Mouse (Mus musculus) hematopoietic stem cell, adult 5-6 weeks (primary cell): ENCODE data around the gene Gpam. TPM values are rescaled to one million over a fixed set of nuclear protein-coding genes. Genes with fewer than 3 reads are reported as not detected.

Experiments
- ATAC-seq, 2 experiments: fragments of 125-278 bp in 1 of 2; replicated peaks in 1 of 2; 2 replicates each; pipeline ENCODE4 v1.8.0; 2016 to 2017; ENCODE audit warnings: inconsistent platforms in 2 of 2, mild to moderate bottlenecking in 2 of 2, moderate number of reproducible peaks in 2 of 2, low read depth in 1 of 2, moderate TSS enrichment in 1 of 2; ENCODE audit not compliant: low FRiP score in 2 of 2, poor library complexity in 2 of 2, severe bottlenecking in 2 of 2, insufficient read depth in 1 of 2, low TSS enrichment in 1 of 2
- total RNA-seq: library from RNA; stranded (forward); fragments of 172-1452, 232-1000 nt; gene quantifications from 2 replicates; pipeline ENCODE4 v1.2.3, GENCODE M21; 2017

Gene Gpam
- total RNA-seq, 1 experiment from 2014 or later = 19.3 TPM

DNA sequence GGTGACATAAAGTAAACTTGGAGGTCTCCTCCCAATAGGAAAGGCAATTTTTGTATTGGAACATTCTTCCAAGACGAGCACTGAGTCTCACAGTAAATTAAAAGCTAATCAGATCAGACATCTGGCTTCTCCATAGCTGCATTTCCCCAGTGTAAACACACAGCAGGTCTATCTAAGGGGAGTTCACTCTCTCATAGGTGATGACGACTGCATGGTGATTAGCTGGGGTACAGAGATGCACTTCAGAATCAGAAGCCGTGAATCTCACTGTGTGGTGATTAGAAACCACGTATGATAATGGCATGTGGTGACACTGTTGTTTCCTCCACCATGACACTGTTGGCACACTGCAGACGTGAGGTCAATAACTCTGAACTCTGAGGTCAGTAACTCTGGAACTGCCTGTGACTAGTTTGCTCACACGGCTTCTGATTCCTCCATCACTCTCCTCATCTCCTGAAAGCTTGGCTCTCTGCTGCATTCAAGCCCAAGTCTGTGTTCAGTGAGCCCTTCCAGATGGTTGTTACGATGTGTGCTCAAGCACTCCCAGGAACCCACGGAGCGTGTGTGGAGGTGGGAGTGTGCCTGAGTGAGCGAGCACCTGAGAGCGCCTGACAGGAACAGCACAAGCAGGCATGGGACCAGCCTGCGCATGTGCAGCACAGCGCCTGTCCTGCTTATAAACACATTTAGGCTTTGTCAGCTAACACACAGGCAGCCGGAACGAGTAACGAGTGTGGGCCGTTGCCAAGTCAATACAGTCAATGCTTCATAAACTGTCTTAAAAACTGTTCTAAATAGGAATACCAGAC lies 35.2 kb downstream of the Gpam start:
- no peak for ATAC-seq

DNA sequence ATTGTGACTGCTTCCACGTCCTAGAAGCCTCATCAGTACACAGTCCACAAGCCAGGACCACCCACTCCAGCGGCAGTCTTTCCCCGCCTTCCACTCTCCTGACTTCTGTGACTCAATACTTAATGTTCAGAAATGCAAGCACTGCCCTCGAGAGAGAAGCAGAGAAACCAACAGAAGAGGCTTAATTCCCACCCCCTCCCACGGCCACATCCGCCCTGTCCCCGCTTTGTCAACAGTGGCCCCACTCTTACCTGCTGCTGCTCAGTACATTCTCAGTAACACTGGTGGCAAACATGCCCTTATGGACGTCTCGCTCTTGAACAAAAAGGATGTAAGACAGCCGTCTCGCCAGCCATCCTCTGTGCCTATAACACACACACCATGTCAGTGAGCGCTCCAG lies 36.2 kb downstream of the Gpam start:
- no peak for ATAC-seq

DNA sequence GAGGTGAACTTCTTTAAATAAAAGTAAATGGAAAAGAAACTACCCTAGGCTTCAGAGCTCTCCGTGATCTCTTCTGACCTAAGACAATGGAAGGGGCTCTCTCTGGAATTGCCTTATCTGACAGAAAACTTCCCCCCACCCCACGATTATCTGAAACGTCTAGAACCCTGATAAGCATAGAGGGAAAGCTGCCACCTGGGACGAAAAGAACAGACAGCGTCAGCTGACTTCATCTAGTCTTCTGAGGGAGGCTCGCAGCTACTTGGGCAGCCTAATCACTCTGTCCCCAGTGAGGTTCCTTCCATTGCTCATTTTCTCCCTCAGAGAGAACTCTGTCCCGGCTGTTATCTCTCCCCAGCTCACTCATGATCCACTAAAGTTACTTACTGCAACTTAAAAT lies 36.9 kb downstream of the Gpam start:
- ATAC-seq = no peak

DNA sequence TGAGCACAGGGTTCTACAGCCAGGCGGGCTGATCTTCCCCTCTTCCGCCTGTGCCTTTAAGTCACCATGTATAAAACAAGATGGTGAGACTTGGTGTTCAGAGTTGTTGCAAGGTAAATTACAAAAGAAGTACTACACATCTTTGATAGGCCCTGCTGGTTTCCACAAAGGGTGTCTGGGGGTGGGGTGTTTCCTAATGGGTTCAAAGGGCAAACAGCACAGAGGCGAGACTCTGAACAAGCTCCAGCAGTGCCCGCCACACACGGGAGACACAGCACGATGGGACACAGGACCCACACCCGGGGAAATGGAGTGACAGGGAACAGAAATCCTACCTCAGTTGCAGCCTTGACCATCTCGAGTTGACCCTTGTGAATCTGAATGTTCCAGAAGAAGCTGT lies 39.3 kb downstream of the Gpam start:
- no peak for ATAC-seq

DNA sequence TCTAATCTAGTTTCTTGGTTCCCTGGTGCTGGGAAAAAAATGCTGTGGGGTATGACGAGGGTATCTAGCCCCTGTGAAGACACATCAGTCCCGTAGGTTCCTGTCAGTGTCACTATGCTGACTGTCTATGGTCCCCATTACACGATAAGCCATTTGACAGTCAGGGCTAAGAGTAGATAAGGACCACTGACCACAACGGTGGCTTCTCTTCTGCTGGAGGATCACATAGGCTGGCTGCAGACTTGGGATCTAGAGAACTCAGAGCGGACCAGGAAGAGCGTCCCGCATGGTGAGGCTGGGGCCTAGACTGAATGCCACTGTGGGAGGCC lies 41.2 kb downstream of the Gpam start:
- ATAC-seq = no peak

DNA sequence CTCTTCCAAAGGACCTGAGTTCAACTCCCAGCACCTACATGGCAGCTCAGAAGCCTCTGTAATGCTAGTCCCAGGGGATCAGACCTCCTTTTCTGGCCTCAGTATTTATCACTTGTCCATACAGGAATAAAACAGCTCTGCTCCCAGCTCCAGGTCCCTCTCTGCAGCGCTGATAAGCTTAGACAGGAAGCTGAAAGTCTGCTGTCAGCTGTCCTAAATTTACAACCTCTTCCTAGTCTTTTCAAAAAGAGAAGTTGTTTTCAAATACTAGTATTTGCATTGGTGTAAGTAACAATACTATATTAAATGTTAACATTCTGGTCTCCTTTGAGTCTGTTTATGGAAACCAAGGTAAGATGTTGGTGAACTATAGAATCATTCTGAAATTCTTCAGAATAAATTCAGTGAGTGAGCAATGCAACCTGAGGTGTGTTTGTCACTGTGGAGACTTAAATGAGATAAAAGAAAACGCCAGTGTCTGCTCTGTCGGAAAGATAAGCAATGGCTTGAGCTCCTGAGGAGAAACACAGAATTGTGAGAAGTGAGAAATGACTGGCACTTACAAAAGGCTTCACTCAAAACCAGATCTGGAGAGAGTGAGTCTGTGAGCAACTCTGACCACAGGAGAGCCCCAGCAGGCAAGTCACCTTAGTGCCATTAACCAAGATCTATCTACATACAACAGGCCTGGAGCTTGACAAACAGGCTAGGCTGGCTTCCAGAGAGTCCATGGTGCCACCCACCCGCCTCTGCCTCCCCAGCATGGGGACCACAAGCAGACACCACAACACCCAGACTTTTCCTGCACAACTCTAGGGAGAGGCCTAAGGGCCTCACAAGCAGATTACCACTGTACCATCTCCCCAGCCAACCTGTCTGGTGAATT lies 41.8 kb downstream of the Gpam start:
- peak in 1 of 2 experiments; percentile 42; a peak in 2 of 4 replicates for ATAC-seq

DNA sequence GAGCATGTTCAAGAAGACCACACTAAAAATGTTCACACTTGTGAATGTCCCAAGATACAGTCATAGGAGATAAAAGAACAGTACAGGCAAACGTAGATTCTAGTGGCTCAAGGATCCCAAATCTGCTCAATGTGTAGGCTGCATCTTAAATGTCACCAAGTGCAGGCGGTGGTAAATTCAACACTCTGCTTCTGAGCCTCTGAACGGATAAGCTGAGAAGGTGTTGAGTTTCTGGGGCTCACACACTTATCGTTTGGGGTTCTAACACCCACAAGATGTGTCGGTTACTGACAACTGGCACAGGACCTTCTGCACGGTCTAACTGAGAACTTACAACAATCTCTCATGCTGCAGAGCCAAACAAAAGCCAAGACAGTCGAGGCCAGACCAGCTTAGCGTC lies 50.2 kb downstream of the Gpam start:
- no peak for ATAC-seq

DNA sequence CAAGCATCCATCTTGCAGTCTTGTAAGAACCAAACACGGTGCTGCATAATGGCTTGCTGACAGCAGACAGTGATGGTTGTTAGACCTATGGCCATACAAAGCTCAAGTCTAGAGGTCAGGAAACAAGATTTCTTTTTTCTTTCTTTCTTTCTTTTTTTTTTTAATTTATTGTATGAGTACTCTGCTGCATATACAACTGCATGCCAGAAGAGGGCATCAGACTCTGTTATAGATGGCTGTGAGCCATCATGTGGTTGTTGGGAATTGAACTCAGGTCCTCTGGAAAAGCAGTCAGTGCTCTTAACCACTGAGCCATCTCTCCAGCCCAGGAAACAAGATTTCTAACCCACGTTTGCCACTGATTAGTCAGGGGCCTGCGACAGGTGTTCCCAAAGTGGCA lies 54.0 kb downstream of the Gpam start:
- no peak for ATAC-seq

DNA sequence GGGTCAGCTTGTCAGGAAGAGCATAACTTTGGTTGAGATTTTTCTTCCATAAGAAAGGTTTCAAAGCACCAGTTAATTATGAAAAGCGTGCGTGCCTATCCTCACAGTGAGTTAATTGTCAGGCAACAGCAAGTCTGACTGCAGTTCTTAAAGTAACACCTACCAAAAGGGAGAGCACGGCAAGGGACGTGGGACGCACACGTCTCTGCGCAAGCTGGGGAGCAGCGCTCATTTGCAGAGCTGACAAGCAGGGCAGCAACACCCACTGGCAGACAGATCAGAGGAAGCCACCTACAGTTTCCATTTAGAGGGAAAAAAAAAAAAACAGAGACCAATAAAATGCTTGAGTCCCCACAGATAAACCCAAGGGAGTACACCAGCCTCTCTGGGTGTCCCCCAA lies 58.0 kb downstream of the Gpam start:
- no peak for ATAC-seq

DNA sequence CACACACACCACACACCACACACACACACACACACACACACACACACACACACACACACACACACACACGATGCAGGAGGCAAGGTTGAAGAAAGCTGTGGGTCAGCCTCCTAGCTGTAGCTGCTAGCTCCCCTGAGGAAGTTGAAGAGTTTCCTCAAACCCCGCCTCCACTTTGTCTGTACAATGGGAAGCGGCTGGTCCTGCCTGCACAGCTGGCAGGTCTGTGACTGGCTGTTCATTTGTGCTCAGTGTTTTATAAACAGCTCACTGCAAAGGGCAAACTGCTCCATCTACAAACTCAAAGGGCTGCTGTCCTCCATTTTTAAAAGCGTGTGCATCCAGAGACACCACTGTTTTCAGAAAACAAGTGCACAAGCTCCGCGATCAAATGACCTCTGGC lies 63.8 kb downstream of the Gpam start:
- ATAC-seq = peak; percentile 72 to 88

DNA sequence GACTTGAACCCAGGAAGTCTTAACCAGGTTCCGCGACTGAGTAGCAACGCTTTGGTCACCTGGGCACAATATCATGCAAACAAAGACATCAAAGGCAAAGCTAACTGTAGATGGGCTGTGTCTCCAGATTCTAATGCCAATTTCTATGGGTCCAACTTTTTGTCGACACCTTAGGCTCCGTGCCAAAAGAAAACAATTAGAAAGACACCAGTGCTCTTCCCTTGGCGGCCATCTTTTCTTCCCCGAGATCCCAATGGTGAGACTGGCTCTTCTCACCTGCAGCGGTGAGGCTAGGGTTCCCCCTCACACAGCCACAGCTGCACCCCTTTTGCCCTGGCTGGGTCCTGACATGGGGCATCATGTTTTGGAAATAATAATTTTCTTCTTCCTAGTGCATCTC lies 64.5 kb downstream of the Gpam start:
- no peak for ATAC-seq

DNA sequence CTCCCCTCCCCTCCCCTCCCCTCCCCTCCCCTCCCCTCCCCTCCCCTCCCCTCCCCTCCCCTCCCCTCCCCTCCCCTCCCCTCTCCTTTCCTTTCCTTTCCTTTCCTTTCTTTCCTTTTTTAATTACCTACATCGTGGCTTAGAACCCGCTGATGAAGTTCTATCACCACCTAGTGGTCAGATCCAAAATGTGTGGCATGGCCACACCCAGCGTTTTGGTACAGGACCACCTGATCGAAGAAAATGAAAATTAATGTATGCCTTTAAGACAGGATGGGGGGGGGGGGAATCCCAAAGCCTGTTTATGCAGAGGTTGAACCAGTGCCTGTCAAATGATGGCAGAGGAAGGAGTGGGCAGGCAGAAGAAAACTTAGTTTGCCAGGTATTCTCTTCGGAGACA lies 65.1 kb downstream of the Gpam start:
- ATAC-seq = peak; percentile 22 to 49; a peak in 1 of 4 replicates

DNA sequence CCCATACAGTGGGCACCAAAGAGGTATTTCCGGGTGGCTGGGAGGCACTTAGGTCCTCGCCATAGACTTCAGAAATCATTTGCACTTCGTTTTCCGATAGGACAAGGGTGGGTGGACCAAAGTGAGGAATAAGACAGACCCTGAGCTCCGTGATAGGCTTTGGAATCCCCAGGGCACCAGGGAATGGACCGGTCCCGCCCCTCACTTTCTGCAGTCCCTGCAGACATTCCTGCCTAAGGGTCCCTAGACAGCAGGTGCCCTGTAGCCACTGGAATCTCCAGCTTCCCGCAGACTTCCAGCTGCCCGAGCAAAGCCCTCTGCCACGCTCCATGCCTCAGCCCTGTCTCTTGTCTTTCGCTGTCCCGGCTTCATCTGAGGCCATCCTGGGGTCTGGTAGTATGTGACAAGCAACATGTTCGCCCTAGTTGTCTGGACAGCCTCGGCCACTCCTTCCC lies 65.6 kb downstream of the Gpam start:
- no peak for ATAC-seq

DNA sequence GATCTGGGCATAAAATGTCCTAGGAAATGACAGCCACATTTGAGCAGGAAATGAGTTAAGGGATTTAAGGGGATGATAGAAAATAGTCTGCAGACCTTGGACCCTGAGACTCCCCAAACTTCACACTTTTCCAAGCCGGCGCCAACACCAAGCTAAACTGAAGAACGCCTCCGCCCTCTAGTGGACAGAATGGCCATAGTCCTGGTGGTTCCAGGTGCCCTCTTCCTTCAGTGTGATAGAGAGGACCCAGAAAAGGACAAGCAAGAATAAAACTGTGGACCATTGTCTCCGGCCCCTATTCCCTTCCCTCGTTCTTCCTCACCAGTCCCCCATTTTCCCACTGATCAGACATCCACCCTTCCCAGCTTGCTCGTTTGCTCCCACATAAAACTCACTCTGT lies 66.1 kb downstream of the Gpam start:
- ATAC-seq = peak; percentile 40 to 76; a peak in 2 of 4 replicates

DNA sequence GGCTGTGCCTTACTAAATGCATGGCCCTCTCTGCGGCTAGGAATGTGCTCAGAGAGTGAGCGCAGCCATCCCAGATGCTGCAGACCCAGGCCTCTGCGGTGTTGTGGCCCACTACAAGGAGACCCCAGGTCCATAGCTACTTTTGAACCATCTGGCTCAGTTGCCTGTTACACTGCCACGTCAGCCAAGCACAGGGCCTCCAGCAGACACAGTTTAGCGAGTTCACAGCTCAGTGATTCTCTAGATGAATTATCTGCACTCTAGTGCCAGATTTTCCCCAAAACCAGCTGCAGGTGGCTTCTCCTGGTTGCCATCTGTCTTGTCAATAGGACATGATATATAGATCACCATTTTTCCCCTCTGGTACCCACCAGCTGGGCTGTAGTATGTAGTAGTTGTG lies 69.6 kb downstream of the Gpam start:
- no peak for ATAC-seq

DNA sequence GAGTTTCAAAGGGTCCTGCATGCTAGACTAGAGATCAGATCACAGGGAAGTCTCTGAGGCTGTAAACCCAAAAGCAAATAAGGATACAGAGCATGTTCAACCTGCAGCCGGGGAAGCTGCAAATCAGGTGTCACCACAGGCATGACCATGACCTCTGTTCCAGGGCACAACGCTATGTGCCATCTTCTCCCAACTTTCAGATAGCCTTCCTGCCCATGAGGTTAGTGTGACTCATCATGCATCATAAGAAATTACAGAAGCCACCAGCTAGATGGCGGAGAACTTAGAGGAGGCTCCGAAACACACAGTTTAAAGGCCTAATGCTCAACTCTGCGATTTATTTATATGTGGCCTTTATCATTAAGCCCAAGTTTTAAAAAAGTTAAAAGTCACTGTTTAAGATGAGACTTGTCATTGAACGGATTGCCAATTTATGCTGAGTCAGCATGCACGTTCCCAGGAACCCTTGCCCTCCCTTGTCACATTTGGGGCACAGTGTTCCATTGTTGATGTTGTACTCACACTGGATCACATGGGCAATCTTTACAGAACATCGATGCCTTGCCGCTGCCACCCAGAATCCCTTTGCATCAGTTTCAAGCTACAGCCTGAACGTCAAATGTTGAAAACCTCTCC lies 71.3 kb downstream of the Gpam start:
- no peak for ATAC-seq

DNA sequence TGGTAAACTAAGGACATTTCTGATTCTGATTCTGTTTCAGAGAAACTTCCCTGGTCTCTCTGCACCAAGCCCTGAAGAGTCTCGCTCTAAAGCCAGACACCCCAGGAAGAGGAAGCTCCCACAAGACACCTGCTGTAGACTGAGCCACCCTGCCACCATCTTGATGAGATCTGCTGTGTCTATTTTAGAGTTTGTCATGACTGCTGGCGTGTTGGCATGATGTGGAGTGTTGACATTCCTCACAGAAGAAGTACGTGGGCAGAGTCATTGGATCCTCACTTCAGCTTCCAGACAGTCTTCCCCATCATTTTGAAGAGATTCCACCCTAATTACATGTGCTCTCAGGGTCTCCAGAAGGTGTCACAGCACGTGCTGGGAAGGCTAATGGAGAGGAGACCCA lies 73.9 kb downstream of the Gpam start:
- ATAC-seq = no peak

DNA sequence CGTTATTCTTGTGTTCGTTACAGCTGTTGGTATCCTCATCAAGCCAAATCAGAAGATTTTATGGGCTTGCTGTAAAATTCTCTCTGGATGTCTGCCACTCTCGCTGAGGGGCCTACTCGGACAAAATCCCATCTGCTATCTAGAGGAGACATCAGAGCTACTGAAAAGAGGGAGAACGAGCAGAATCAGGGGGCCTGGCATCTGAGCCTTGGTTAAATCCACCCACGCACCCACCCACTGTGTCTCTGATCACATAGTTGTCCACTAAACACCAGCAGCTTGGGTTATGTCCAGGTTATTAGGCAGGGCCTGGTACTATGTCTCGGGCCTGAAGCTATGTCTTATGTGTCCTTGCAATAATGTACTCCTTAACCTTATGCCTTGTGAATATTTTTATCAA lies 89.6 kb downstream of the Gpam start:
- ATAC-seq = no peak
